Mouse (Mus musculus) forebrain, embryonic 14.5 days (tissue): ENCODE measurements at regions not wholly inside any gene's neighbourhood (a gene's known extent, or its start where the extent isn't known, plus 50 kb on each side); places are given as distances from the start of the nearest gene placed in this dataset.

Source experiments
- ATAC-seq: fragments of 200-750 bp; cut with Nextera tagmentation; 2 replicates; pipeline ENCODE4 v1.8.0; 2017; ENCODE audit warnings: mild to moderate bottlenecking, moderate library complexity
- DNase-seq: peaks from one replicate; pipeline ENCODE4 v3.0.0-alpha.2; 2015; ENCODE audit warnings: low spot score
- H3K27ac ChIP-seq: fragments of 300-500 bp; sonication (generic); 2 replicates; pipeline ENCODE4 v1.5.1; 2014; ENCODE audit warnings: low read depth, mild to moderate bottlenecking, control low read depth, low read length, moderate library complexity
- H3K27me3 ChIP-seq: fragments of 300-500 bp; sonication (generic); replicated peaks from 2 replicates; pipeline ENCODE4 v1.6.1; 2014; ENCODE audit warnings: low read length, control low read depth, mixed read lengths; ENCODE audit not compliant: control insufficient read depth, insufficient read depth
- H3K36me3 ChIP-seq: fragments of 300-500 bp; sonication (generic); 2 replicates; pipeline ENCODE4 v1.6.1; 2014; ENCODE audit warnings: low read length, control low read depth; ENCODE audit not compliant: control insufficient read depth, insufficient read depth
- H3K4me1 ChIP-seq: fragments of 300-500 bp; sonication (generic); 2 replicates; pipeline ENCODE4 v1.6.1; 2014; ENCODE audit warnings: antibody characterized with exemption, low read length, control low read depth; ENCODE audit not compliant: control insufficient read depth, insufficient read depth
- H3K4me2 ChIP-seq: fragments of 300-500 bp; sonication (generic); 2 replicates; pipeline ENCODE4 v1.6.1; 2014; ENCODE audit warnings: mild to moderate bottlenecking, control low read depth, low read length
- H3K4me3 ChIP-seq: fragments of 300-500 bp; sonication (generic); 2 replicates; pipeline ENCODE4 v1.5.1; 2014; ENCODE audit warnings: low read depth, low read length, control low read depth
- H3K9ac ChIP-seq: fragments of 300-500 bp; sonication (generic); 2 replicates; pipeline ENCODE4 v1.6.1; 2014; ENCODE audit warnings: mild to moderate bottlenecking, low read length, control low read depth, moderate library complexity
- H3K9me3 ChIP-seq: fragments of 300-500 bp; sonication (generic); replicated peaks from 2 replicates; pipeline ENCODE4 v1.6.1; 2016; ENCODE audit warnings: low read length, control low read depth, mixed read lengths; ENCODE audit not compliant: control insufficient read depth
- WGBS: fragments of 180-500 bp; shearing (Covaris S2); extraction: QIAGEN DNeasy Blood & Tissue Kit; methylation state at CpG from one replicate; pipeline ENCODE4 v1.1.7; 2014; 5-methylcytosine and 5-hydroxymethylcytosine counted together

DNA sequence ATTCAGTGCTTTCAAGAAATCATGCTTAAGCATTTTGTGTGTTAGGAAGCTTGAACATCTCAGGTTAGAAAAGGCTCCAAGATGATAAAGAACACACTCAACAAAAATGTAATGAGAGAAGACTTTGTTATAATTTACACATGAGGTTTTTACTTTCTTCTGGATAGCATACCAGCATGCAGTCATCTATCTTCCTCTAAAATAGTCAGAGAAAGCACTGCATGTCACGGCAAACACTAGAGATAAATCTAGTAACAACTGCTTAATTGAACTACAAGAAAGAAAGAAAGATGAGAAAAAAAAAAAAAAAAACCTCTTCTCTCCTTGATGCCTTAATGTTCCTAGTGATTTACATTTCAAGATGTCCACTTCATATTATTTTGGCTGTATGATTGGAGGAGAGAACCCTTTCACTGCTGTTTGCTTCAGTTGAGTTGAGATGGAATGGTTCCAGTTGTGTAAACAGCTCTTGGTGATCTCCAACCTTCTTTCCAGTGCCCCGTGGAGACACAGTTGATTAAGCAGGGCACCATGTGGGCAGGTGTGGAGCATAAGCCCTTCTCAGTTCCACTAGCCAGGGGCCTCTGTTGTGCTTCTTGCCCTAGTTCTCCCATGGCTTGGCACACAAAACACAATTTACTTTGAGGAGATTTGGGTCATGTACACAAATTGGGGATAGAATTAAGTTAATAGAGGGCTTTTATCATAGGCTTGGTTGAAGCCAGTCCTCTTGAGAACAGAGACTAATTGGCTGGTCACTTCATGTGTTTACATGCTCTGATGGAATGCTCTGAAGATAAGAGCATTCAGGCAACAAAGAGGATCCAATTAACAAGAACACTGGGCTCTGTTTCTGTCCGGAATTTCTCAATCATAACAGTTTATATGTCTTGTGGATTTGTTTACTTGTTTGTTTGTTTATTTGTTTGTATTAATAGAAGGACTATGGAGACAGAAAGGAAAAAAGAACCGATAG, 81.1 kb upstream of the Sema3d start:
- DNase-seq (no peak), ATAC-seq (no peak)
- Histone ChIP-seq H3K9me3 (no peaks in the 10 kb centered on the region), H3K9ac (no peak overlapping the region), H3K27me3 (no peaks in the 10 kb centered on the region), H3K4me3 (no peak overlapping the region), H3K4me2 (no peak overlapping the region), H3K27ac (no peak overlapping the region), H3K4me1 (no peaks in the 10 kb centered on the region), H3K36me3 (no peaks in the 10 kb centered on the region)
- WGBS = 46% methylated on average over 4 of the region's 4 CpGs

DNA sequence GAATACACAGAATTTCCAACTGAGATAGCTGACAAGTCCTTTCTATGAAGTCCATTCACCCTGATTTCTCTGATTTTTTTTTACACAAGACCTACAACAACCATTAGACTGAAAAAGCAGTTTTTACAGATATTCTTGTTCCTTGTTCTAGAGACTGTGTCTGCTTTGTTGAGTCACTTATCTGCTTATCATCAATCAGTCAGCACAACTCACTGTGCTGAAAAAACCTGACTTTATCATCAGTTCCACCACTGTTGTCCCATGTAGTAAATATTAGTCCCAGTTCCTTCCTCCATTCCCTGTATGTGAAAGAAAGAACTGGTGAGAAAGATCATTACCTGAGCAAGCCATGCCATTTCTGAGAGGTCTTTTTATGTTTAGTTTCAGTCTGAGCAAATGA, 73.8 kb upstream of the Sema3d start:
- no peaks in the 10 kb centered on the region for H3K36me3 ChIP-seq
- no peaks in the 10 kb centered on the region for H3K9me3 ChIP-seq
- DNase-seq = no peak
- H3K27me3 ChIP-seq = no peaks in the 10 kb centered on the region
- H3K27ac ChIP-seq = no peak overlapping the region
- H3K9ac ChIP-seq = no peak overlapping the region
- no peak overlapping the region for H3K4me2 ChIP-seq
- H3K4me3 ChIP-seq = no peak overlapping the region
- H3K4me1 ChIP-seq = no peaks in the 10 kb centered on the region
- no peak for ATAC-seq

DNA sequence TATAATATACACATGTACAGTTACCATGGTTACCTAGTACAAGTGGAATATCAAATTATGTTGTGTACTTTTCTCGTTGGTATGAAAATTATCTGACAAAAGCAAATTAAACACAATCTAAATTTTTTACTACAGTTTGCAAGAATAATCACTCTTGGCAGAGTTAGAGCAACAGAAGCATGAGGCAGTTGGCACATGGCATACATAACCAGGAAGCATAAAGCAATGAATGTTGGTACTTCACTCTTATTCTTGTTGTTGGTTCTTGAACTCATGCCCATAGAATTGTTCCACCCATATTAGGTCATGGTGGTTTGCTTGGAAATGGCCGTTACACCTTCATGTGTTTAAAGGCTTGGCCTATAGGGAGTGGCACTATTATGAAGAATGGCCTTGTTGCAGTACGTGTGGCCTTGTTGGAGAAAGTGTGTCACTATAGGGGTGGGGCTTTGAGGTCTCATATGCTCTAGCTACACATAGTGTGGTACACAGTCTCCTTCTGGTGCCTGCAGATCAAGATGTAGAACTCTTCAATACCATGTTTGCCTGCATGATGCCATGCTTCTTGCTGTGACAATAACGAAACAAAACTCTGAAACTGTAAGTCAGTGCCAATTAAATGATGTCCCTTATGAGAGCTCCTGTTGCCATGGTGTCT, 50.4 kb upstream of the Sema3d start:
- Histone ChIP-seq H3K4me3 (no peak overlapping the region), H3K4me1 (no peaks in the 10 kb centered on the region), H3K4me2 (no peak overlapping the region), H3K27ac (no peak overlapping the region), H3K36me3 (no peaks in the 10 kb centered on the region), H3K9ac (no peak overlapping the region), H3K27me3 (no peaks in the 10 kb centered on the region), H3K9me3 (no peaks in the 10 kb centered on the region)
- 75% methylated on average over 4 of the region's 4 CpGs for WGBS
- no peak for ATAC-seq
- no peak for DNase-seq
